Mouse (Mus musculus) myocyte (in vitro differentiated cells): Measurements from ENCODE around the gene Rrp12. TPM values are rescaled to one million over a fixed set of nuclear protein-coding genes. Genes with fewer than 3 reads are reported as not detected.

ENCODE experiments used
- H3K27me3 ChIP-seq: one replicate; pipeline ENCODE4 v1.6.1; 2011; ENCODE audit not compliant: control insufficient read depth, insufficient read depth, insufficient read length
- H3K36me3 ChIP-seq: one replicate; pipeline ENCODE4 v1.6.1; 2011; ENCODE audit not compliant: control insufficient read depth, insufficient read depth
- H3K4me2 ChIP-seq: one replicate; pipeline ENCODE4 v1.6.1; 2011; ENCODE audit warnings: low read depth, control low read depth
- H3K4me3 ChIP-seq: one replicate; pipeline ENCODE4 v1.5.1; 2011; ENCODE audit warnings: mild to moderate bottlenecking, control low read depth, moderate library complexity
- H3K79me2 ChIP-seq: one replicate; pipeline ENCODE4 v1.6.1; 2011; ENCODE audit not compliant: control insufficient read depth, insufficient read depth
- H3ac ChIP-seq: one replicate; pipeline ENCODE4 v1.6.1; 2011; ENCODE audit not compliant: control insufficient read depth, insufficient read length
- CEBPB ChIP-seq: IDR thresholded peaks from 2 replicates; pipeline ENCODE4 v1.6.1; 2011; ENCODE audit warnings: mild to moderate bottlenecking, moderate library complexity; ENCODE audit not compliant: poor library complexity, insufficient read depth, severe bottlenecking
- E2F4 ChIP-seq: IDR thresholded peaks from one replicate; pipeline ENCODE4 v1.6.1; 2011; ENCODE audit warnings: mild to moderate bottlenecking, control low read depth, moderate library complexity; ENCODE audit not compliant: insufficient read depth
- MAX ChIP-seq: IDR thresholded peaks from one replicate; pipeline ENCODE4 v1.6.1; 2011; ENCODE audit warnings: low read depth, mild to moderate bottlenecking, control low read depth
- MYOD1 ChIP-seq, 3 experiments: IDR thresholded peaks; one replicate each; pipeline ENCODE4 v1.6.1; 2011; ENCODE audit warnings: control low read depth in 2 of 3, low read depth in 2 of 3, mild to moderate bottlenecking in 2 of 3, moderate library complexity in 1 of 3; ENCODE audit not compliant: insufficient read length in 2 of 3, control insufficient read depth in 1 of 3
- MYOG ChIP-seq, 3 experiments: IDR thresholded peaks; one replicate each; pipeline ENCODE4 v1.6.1; 2011; ENCODE audit warnings: control low read depth in 2 of 3, low read depth in 2 of 3, mild to moderate bottlenecking in 2 of 3; ENCODE audit not compliant: insufficient read length in 2 of 3, control insufficient read depth in 1 of 3, insufficient read depth in 1 of 3
- POLR2A ChIP-seq: IDR thresholded peaks from one replicate; pipeline ENCODE4 v1.6.1; 2011; ENCODE audit warnings: low read depth, mild to moderate bottlenecking, control low read depth, moderate library complexity; ENCODE audit not compliant: insufficient read length
- POLR2AphosphoS2 ChIP-seq: IDR thresholded peaks from one replicate; pipeline ENCODE4 v1.6.1; 2011; ENCODE audit warnings: low read depth, control low read depth; ENCODE audit not compliant: insufficient read length
- REST ChIP-seq: IDR thresholded peaks from one replicate; pipeline ENCODE4 v1.6.1; 2011; ENCODE audit warnings: mild to moderate bottlenecking, control low read depth, moderate library complexity; ENCODE audit not compliant: insufficient read depth, insufficient read length
- SRF ChIP-seq: IDR thresholded peaks from one replicate; pipeline ENCODE4 v1.6.1; 2011; ENCODE audit warnings: low read depth; ENCODE audit not compliant: control insufficient read depth, insufficient read length
- TCF12 ChIP-seq: IDR thresholded peaks from one replicate; pipeline ENCODE4 v1.6.1; 2011; ENCODE audit warnings: mild to moderate bottlenecking, control low read depth; ENCODE audit not compliant: poor library complexity, insufficient read depth, severe bottlenecking
- TCF3 ChIP-seq: IDR thresholded peaks from one replicate; pipeline ENCODE4 v1.6.1; 2011; ENCODE audit warnings: low read depth, control low read depth; ENCODE audit not compliant: insufficient read length
- USF1 ChIP-seq: IDR thresholded peaks from one replicate; pipeline ENCODE4 v1.6.1; 2011; ENCODE audit warnings: low read depth, mild to moderate bottlenecking, control low read depth, moderate library complexity
- polyA plus RNA-seq: library from polyadenylated mRNA; unstranded; fragments of >200 nt; fragmentation: generic; extraction: Trizol; gene quantifications from one replicate; pipeline ENCODE4 v1.2.1, GENCODE M21; 2012; ENCODE audit warnings: missing spikeins

Gene Rrp12
- polyA plus RNA-seq, 1 experiment = 45.4 TPM

GRCm38 (mm10) chr19:41846366-41847090 is 49.4 kb downstream of the Rrp12 start:
- Histone ChIP-seq H3K36me3 (no peaks in the 10 kb centered on the region), H3K4me2 (peak overlapping the region; percentile 87), H3K4me3 (peak overlapping the region; percentile 36), H3K79me2 (no peaks in the 10 kb centered on the region), H3K27me3 (peaks cover 30% of the 10 kb centered on the region), H3ac (no peak overlapping the region)
- TF ChIP-seq E2F4 (no peak), MYOD1 (IDR thresholded peaks at IDR 0.05; ENCODE audit: control insufficient read depth in 1 of 3, insufficient read length in 2 of 3, low read depth in 2 of 3) (no peak), POLR2AphosphoS2 (no peak), TCF12 (no peak), MAX (no peak), TCF3 (no peak), POLR2A (no peak)

- no peak for TF ChIP-seq MYOG (IDR thresholded peaks at IDR 0.05; ENCODE audit: control insufficient read depth in 1 of 3, insufficient read depth in 1 of 3, insufficient read length in 2 of 3, low read depth in 2 of 3)
These were observed 51.6 kb downstream of the Rrp12 start for GRCm38 (mm10) chr19:41844345-41844744.

GRCm38 (mm10) chr19:41842706-41843105 is 53.3 kb downstream of the Rrp12 start:
- TF ChIP-seq E2F4 (no peak), REST (no peak), TCF3 (no peak), CEBPB (no peak), MAX (no peak), TCF12 (no peak), USF1 (no peak), MYOD1 (IDR thresholded peaks at IDR 0.05; ENCODE audit: control insufficient read depth in 1 of 3, insufficient read length in 2 of 3, low read depth in 2 of 3) (no peak), SRF (no peak), POLR2AphosphoS2 (no peak), POLR2A (no peak)
- Histone ChIP-seq H3K4me2 (no peak overlapping the region), H3K36me3 (no peaks in the 10 kb centered on the region), H3K4me3 (no peak overlapping the region), H3K27me3 (peaks cover 53% of the 10 kb centered on the region), H3ac (no peak overlapping the region), H3K79me2 (no peaks in the 10 kb centered on the region)

More at GRCm38 (mm10) chr19:41844345-41844744, 51.6 kb downstream of the Rrp12 start:
- Histone ChIP-seq H3ac (no peak overlapping the region), H3K79me2 (no peaks in the 10 kb centered on the region), H3K27me3 (peaks cover 49% of the 10 kb centered on the region), H3K36me3 (no peaks in the 10 kb centered on the region), H3K4me3 (no peak overlapping the region), H3K4me2 (no peak overlapping the region)

- H3K36me3 ChIP-seq = no peaks in the 10 kb centered on the region
- no peak overlapping the region for H3K4me3 ChIP-seq
- peaks cover 48% of the 10 kb centered on the region for H3K27me3 ChIP-seq
- no peak overlapping the region for H3K4me2 ChIP-seq
- TF ChIP-seq POLR2AphosphoS2 (no peak), CEBPB (no peak), POLR2A (no peak), MYOD1 (IDR thresholded peaks at IDR 0.05; ENCODE audit: control insufficient read depth in 1 of 3, insufficient read length in 2 of 3, low read depth in 2 of 3) (no peak), TCF12 (no peak), REST (no peak), MAX (no peak), SRF (no peak), USF1 (no peak), E2F4 (no peak), TCF3 (no peak), MYOG (IDR thresholded peaks at IDR 0.05; ENCODE audit: control insufficient read depth in 1 of 3, insufficient read depth in 1 of 3, insufficient read length in 2 of 3, low read depth in 2 of 3) (no peak)
- H3ac ChIP-seq = no peak overlapping the region
- no peaks in the 10 kb centered on the region for H3K79me2 ChIP-seq
These were observed 53.8 kb downstream of the Rrp12 start for GRCm38 (mm10) chr19:41842196-41842595.

- TF ChIP-seq POLR2A = no peak
- TF ChIP-seq MAX = no peak
- TF ChIP-seq POLR2AphosphoS2 = no peak
- TF ChIP-seq TCF12 = no peak
- no peak for TF ChIP-seq USF1
- TF ChIP-seq REST = no peak
- no peak for TF ChIP-seq E2F4
- TF ChIP-seq CEBPB = no peak
- TF ChIP-seq MYOD1 (IDR thresholded peaks at IDR 0.05; ENCODE audit: control insufficient read depth in 1 of 3, insufficient read length in 2 of 3, low read depth in 2 of 3) = no peak
- TF ChIP-seq MYOG (IDR thresholded peaks at IDR 0.05; ENCODE audit: control insufficient read depth in 1 of 3, insufficient read depth in 1 of 3, insufficient read length in 2 of 3, low read depth in 2 of 3) = no peak
- TF ChIP-seq TCF3 = no peak
- Histone ChIP-seq H3K79me2 (no peaks in the 10 kb centered on the region), H3K36me3 (no peaks in the 10 kb centered on the region), H3K4me2 (no peak overlapping the region), H3K27me3 (peaks cover 38% of the 10 kb centered on the region), H3K4me3 (no peak overlapping the region), H3ac (no peak overlapping the region)
These were observed 54.7 kb downstream of the Rrp12 start for GRCm38 (mm10) chr19:41841105-41841750.
